Mouse (Mus musculus) naive thymus-derived CD4-positive, alpha-beta T cell, adult 2 months (primary cell): ENCODE results near the gene Tcerg1l.

Experiments used
- DNase-seq: peaks from one replicate; pipeline ENCODE4 v3.0.0-alpha.2; 2011; ENCODE audit warnings: low read depth

Gene Tcerg1l

GRCm38 (mm10) chr7:138217556-138218098 is 179.9 kb downstream of the Tcerg1l start:
- DNase-seq, result no peak

- DNase-seq, result no peak
Observed at GRCm38 (mm10) chr7:138215177-138215830, 182.2 kb downstream of the Tcerg1l start.

GRCm38 (mm10) chr7:138214710-138215109 is 182.8 kb downstream of the Tcerg1l start:
- DNase-seq, result no peak

- no peak for DNase-seq
Observed at GRCm38 (mm10) chr7:138209769-138210168, 187.8 kb downstream of the Tcerg1l start.

DNA sequence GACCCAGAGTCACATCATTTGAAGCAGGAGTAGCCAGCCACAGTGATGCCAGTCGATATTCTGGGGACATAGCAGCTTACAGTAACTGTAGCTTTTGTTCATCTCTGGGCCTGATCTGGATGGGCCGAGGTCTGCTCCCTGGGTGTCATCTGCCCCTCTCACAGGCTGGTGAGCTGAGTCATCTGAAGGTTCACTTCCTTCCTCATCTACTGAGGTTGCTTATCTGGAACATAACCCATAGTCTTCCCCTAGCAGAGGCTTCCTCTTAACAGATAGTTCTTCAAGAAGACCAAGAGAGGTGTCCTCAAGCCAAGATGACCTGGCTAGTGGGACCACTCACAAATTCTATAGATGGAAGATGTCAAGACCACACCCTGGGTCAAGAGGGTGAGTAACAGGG is 192.4 kb downstream of the Tcerg1l start:
- DNase-seq, result no peak

- DNase-seq, result no peak
Observed at GRCm38 (mm10) chr7:138202162-138202832, 195.2 kb downstream of the Tcerg1l start.

- DNase-seq, result no peak
Observed at GRCm38 (mm10) chr7:138199333-138200058, 198.0 kb downstream of the Tcerg1l start.

DNA sequence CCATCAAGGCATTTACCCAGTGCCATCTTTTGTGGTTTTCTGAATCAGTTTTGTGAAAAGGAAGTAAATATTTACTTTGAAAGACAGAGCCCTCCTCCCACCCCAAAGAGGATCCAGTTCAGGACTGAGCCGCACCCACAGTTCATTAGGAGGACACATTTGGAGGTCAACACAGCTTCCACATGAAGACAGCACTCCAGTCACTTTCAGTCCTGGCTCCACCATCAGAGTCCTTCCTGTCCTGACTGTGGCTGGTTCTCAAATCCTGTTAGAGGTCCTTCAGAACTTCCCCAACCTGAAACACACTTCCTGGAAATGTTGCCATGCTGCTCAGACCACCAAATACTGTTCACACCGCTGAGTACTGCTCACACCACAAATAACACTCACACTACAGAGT is 201.4 kb downstream of the Tcerg1l start:
- no peak for DNase-seq

DNA sequence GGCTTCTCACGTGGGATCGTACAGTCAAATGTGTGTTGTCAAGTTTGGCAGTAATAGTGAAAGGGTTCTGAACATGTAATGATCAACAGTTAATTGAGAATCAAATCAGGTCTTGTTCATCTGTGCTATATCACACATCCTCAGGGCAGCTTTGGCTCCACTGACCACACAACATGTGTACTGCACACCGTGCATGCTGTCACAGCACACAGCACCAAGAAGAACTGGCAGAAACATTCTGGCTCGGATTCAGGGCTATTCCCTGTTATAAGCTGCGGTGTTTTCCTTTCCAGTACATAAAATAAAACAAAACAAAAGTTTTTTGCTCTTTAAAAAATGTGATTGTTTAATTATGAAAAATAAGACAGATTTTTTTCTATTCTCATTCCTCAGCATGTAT is 213.3 kb downstream of the Tcerg1l start:
- DNase-seq, result no peak

- no peak for DNase-seq
Observed at GRCm38 (mm10) chr7:138182216-138182615, 215.3 kb downstream of the Tcerg1l start.

DNA sequence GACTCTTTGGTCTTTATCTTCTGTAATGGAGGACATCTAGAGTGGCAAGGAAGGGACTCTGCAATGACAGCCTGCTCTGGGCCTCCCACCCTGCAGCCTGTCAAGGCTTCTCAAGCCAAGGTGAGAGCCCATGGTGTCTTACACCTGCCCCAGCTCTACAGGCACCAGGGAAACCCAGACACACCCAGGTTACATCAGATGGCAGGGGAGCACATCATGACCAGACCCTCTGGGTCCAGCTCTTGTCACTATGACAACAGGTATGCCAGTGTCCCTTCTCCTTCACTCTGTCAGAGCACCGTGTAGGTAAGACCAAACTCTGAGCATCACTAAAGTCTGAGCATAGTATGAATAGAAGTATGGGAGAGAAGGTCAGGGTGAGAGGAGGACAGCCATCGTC is 218.9 kb downstream of the Tcerg1l start:
- DNase-seq, result no peak

DNA sequence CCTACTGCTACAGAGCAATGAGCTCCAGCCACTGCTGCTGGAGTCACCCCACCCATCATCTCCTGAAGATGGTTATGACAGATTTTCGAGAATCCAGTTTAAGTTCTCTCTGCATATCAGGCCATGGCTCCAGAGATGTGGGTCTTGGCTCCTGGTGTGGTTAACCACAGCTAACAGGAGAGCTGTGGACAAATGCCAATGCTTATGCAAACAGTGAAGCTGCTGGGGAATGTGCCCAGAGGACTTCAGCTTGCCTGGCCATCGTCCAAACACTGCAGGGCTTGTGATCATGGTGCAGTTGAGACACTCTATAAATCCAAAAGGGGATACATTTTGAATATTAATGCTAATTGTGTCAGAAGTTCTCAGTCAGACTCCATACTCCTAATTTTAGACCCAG is 221.5 kb downstream of the Tcerg1l start:
- no peak for DNase-seq

DNA sequence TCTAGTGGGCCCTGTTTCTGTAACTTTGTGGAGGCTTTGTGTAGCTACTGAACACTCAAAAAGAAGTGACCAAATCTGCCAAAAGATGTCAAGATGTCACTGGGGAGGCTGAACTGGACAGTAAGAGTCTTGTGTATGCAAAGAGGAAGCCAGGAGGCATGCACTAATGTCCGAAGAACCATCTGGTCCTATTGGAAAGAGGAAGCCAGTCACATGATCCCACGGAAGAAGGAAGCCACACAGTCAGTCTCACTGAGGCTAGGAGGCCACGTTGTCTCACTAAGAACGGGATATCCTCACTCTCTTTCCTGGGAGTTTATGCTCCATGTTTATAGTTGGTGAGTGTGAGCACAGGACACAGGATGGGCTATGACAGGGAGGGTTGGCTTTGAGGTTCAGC is 227.1 kb downstream of the Tcerg1l start:
- no peak for DNase-seq
